Mouse (Mus musculus): ENCODE data around the gene Ypel5.

- TF ChIP-seq CTCF (IDR thresholded peaks at IDR 0.05; ENCODE audit: insufficient read depth, low read depth, low read length): no peak
- peak; percentile 86; the same call in 1 of the 2 replicates for TF ChIP-seq POLR2A (IDR thresholded peaks at IDR 0.05; ENCODE audit: insufficient read depth, low read depth, low read length)
Measured at GRCm38 (mm10) chr17:72837140-72837712, 973 bp downstream of the Ypel5 start.

All from olfactory bulb, adult 2 months (tissue).